Mouse (Mus musculus): ENCODE results near the gene Trpm2. TPM values are rescaled to one million over a fixed set of nuclear protein-coding genes. Genes with fewer than 3 reads are reported as not detected.

Trpm2 gene
- total and polyA plus RNA-seq, 3 experiments: 0.16 to 0.34 TPM; not detected in 1

DNA sequence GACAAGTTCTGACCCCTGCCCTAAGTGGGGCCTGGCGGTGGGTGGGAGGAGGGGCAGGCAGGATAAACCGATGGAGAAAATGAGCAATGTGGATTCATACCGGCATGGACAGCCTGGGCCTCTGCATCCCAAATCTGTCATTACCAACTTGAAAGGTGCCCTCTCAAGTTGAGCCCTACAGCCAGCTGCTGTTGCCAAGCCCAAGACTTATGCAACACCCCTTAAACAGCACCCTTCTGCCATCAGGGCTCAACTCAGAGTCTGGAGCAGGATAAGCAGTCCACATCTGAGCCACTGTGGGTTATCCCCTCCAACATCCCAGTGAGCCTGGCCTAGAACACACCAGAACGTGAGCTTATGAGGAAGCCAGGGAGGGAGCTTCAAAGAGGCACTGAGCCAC, 57.1 kb downstream of the Trpm2 start:
- no peak for TF ChIP-seq TBP (conservative IDR thresholded peaks at IDR 0.05; ENCODE audit: low read depth, low read length)
- no peak for TF ChIP-seq JUN (IDR thresholded peaks at IDR 0.05; ENCODE audit: insufficient read depth, low read depth, low read length)
- no peak for TF ChIP-seq MAX (IDR thresholded peaks at IDR 0.05; ENCODE audit: low read length)
- no peak for TF ChIP-seq GABPA (IDR thresholded peaks at IDR 0.05; ENCODE audit: insufficient replicate concordance, low read depth, low read length)
- no peak for TF ChIP-seq SMC3 (IDR thresholded peaks at IDR 0.05; ENCODE audit: low read depth, low read length)
- TF ChIP-seq CTCF (conservative IDR thresholded peaks at IDR 0.05 in 1 of 2, IDR thresholded peaks at IDR 0.05 in 1 of 2; ENCODE audit: low read depth in 2 of 2, low read length in 2 of 2): no peak
- no peak for TF ChIP-seq POLR2AphosphoS2 (IDR thresholded peaks at IDR 0.05; ENCODE audit: low read depth, low read length)
- TF ChIP-seq NRF1 (IDR thresholded peaks at IDR 0.05; ENCODE audit: low read depth, low read length): no peak
- TF ChIP-seq POLR2A (IDR thresholded peaks at IDR 0.05; ENCODE audit: low read depth, low read length): no peak
- TF ChIP-seq TCF12 (IDR thresholded peaks at IDR 0.05; ENCODE audit: low read depth, low read length): no peak
- TF ChIP-seq ZMIZ1 (IDR thresholded peaks at IDR 0.05; ENCODE audit: low read depth, low read length): no peak
- TF ChIP-seq KAT2A (IDR thresholded peaks at IDR 0.05; ENCODE audit: insufficient replicate concordance, low read length): no peak
- H3K4me3 ChIP-seq (replicated peaks in 1 of 3; ENCODE audit: low read depth in 2 of 3, low read length in 2 of 3, poor library complexity in 1 of 3): no peak overlapping the region
- H3K4me2 ChIP-seq (ENCODE audit: insufficient read depth, low read depth, poor library complexity, severe bottlenecking): no peak overlapping the region
- in situ Hi-C loops (cut with MboI; ENCODE audit: low pct_ligation_motif_present, low pct_unique_long_range_greater_than_20kb, low sequenced_read_pairs) (no loop called here), dilution Hi-C loops (cut with MboI; ENCODE audit: extremely low pct_ligation_motif_present, extremely low pct_unique_long_range_greater_than_20kb, low sequenced_read_pairs) (no loop called here)
- DNase-seq (ENCODE audit: extremely low read depth): no peak
- H3K9ac ChIP-seq (ENCODE audit: insufficient read depth, low read depth): no peak overlapping the region
- H3K27me3 ChIP-seq (replicated peaks): peaks cover 88% of the 10 kb centered on the region
- H3K36me3 ChIP-seq (replicated peaks in 1 of 2; ENCODE audit: control insufficient read depth in 1 of 2, insufficient read depth in 1 of 2, low read length in 1 of 2): no peaks in the 10 kb centered on the region
- no peak overlapping the region for H3K27ac ChIP-seq (ENCODE audit: insufficient read depth, low read depth)
- no peaks in the 10 kb centered on the region for H3K9me3 ChIP-seq (replicated peaks; ENCODE audit: low read length)
- peaks cover 7 to 10% of the 10 kb centered on the region in 2 experiments; a peak in 3 of 4 replicates for H3K4me1 ChIP-seq (ENCODE audit: control insufficient read depth in 1 of 2, insufficient read depth in 2 of 2)
- no peaks in the 10 kb centered on the region for H3K79me2 ChIP-seq (replicated peaks; ENCODE audit: control insufficient read depth, extremely low read depth, insufficient read depth, poor library complexity, severe bottlenecking)

DNA sequence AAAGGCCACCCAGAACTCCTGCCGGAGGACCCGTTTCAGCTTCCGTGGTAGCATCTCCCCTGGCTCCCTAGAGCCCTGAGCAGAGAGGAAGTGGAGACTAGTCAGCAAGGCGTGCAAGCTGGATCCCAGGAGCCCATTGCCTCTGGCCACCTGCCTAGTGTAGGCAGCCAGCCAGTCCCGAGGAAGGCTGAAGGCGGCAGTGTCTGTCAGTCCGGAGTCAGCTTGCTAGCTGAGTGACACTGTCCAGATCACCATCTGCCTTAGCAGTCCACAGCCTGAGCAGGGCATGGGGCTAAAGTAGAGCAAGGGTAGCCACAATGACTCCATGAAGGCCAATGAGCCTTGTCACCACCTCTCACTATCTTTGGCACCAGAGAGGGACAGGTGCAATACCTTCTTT, 57.8 kb downstream of the Trpm2 start:
- TF ChIP-seq TBP (conservative IDR thresholded peaks at IDR 0.05; ENCODE audit: low read depth, low read length) (no peak), MXI1 (IDR thresholded peaks at IDR 0.05; ENCODE audit: low read depth, low read length) (no peak), ZMIZ1 (IDR thresholded peaks at IDR 0.05; ENCODE audit: low read depth, low read length) (no peak), NELFE (IDR thresholded peaks at IDR 0.05; ENCODE audit: low read depth, low read length) (no peak), POLR2AphosphoS2 (IDR thresholded peaks at IDR 0.05; ENCODE audit: low read depth, low read length) (no peak), E2F4 (IDR thresholded peaks at IDR 0.05; ENCODE audit: insufficient replicate concordance, low read depth, low read length) (no peak), HCFC1 (IDR thresholded peaks at IDR 0.05; ENCODE audit: low read depth, low read length) (no peak), PAX5 (IDR thresholded peaks at IDR 0.05; ENCODE audit: low read length) (no peak), JUND (conservative IDR thresholded peaks at IDR 0.05; ENCODE audit: low read depth, low read length) (no peak), KAT2A (IDR thresholded peaks at IDR 0.05; ENCODE audit: insufficient replicate concordance, low read length) (no peak), CTCF (conservative IDR thresholded peaks at IDR 0.05 in 1 of 2, IDR thresholded peaks at IDR 0.05 in 1 of 2; ENCODE audit: low read depth in 2 of 2, low read length in 2 of 2) (no peak), CHD1 (IDR thresholded peaks at IDR 0.05; ENCODE audit: low read depth, low read length) (no peak), MYC (IDR thresholded peaks at IDR 0.05; ENCODE audit: low read depth, low read length) (no peak), UBTF (IDR thresholded peaks at IDR 0.05; ENCODE audit: low read depth, low read length) (no peak), ELF1 (IDR thresholded peaks at IDR 0.05; ENCODE audit: low read depth, low read length) (no peak), USF1 (IDR thresholded peaks at IDR 0.05; ENCODE audit: low read depth, low read length) (no peak), SMC3 (IDR thresholded peaks at IDR 0.05; ENCODE audit: low read depth, low read length) (no peak), GABPA (IDR thresholded peaks at IDR 0.05; ENCODE audit: insufficient replicate concordance, low read depth, low read length) (no peak), BHLHE40 (IDR thresholded peaks at IDR 0.05; ENCODE audit: low read depth, low read length) (no peak)
- no peak overlapping the region for H3K27ac ChIP-seq (ENCODE audit: insufficient read depth, low read depth)
- peaks cover under 1 to 3% of the 10 kb centered on the region in 2 experiments; a peak in 2 of 4 replicates for H3K4me1 ChIP-seq (ENCODE audit: control insufficient read depth in 1 of 2, insufficient read depth in 2 of 2)
- no peak overlapping the region for H3K4me2 ChIP-seq (ENCODE audit: insufficient read depth, low read depth, poor library complexity, severe bottlenecking)
- H3K36me3 ChIP-seq (replicated peaks in 1 of 2; ENCODE audit: control insufficient read depth in 1 of 2, insufficient read depth in 1 of 2, low read length in 1 of 2): no peaks in the 10 kb centered on the region
- no peaks in the 10 kb centered on the region for H3K79me2 ChIP-seq (replicated peaks; ENCODE audit: control insufficient read depth, extremely low read depth, insufficient read depth, poor library complexity, severe bottlenecking)
- no peak for DNase-seq (ENCODE audit: extremely low read depth)
- H3K27me3 ChIP-seq (replicated peaks): peaks cover 85% of the 10 kb centered on the region
- H3K4me3 ChIP-seq (replicated peaks in 1 of 3; ENCODE audit: low read depth in 2 of 3, low read length in 2 of 3, poor library complexity in 1 of 3): no peak overlapping the region
- H3K9ac ChIP-seq (ENCODE audit: insufficient read depth, low read depth): no peak overlapping the region
- dilution Hi-C loops (cut with MboI; ENCODE audit: extremely low pct_ligation_motif_present, extremely low pct_unique_long_range_greater_than_20kb, low sequenced_read_pairs) (no loop called here), in situ Hi-C loops (cut with MboI; ENCODE audit: low pct_ligation_motif_present, low pct_unique_long_range_greater_than_20kb, low sequenced_read_pairs) (no loop called here)
- H3K9me3 ChIP-seq (replicated peaks; ENCODE audit: low read length): no peaks in the 10 kb centered on the region

Data from CH12.LX (cell line).